Mouse (Mus musculus) embryonic facial prominence, embryonic 15.5 days (tissue): ENCODE measurements around the gene Astn1. TPM values are rescaled to one million over a fixed set of nuclear protein-coding genes. Genes with fewer than 3 reads are reported as not detected.

Source experiments
- ATAC-seq: fragments of 200-750 bp; cut with Nextera tagmentation; 2 replicates; pipeline ENCODE4 v1.8.0; 2017; ENCODE audit warnings: low read depth, moderate TSS enrichment; ENCODE audit not compliant: insufficient number of reproducible peaks, low FRiP score, low TSS enrichment
- H3K27ac ChIP-seq: fragments of 300-500 bp; sonication (generic); replicated peaks from 2 replicates; pipeline ENCODE4 v1.5.1; 2015; ENCODE audit warnings: mild to moderate bottlenecking, inconsistent platforms
- H3K27me3 ChIP-seq: fragments of 300-500 bp; sonication (generic); 2 replicates; pipeline ENCODE4 v1.6.1; 2015; ENCODE audit warnings: inconsistent platforms
- H3K36me3 ChIP-seq: fragments of 300-500 bp; sonication (generic); 2 replicates; pipeline ENCODE4 v1.6.1; 2015; ENCODE audit warnings: mild to moderate bottlenecking, inconsistent platforms
- H3K4me1 ChIP-seq: fragments of 300-500 bp; sonication (generic); 2 replicates; pipeline ENCODE4 v1.6.1; 2015; ENCODE audit warnings: inconsistent platforms
- H3K4me2 ChIP-seq: fragments of 300-500 bp; sonication (generic); replicated peaks from 2 replicates; pipeline ENCODE4 v1.6.1; 2015; ENCODE audit warnings: mild to moderate bottlenecking, inconsistent platforms
- H3K4me3 ChIP-seq: fragments of 300-500 bp; sonication (generic); replicated peaks from 2 replicates; pipeline ENCODE4 v1.5.1; 2015; ENCODE audit warnings: mild to moderate bottlenecking, inconsistent platforms
- H3K9ac ChIP-seq: fragments of 300-500 bp; sonication (generic); 2 replicates; pipeline ENCODE4 v1.6.1; 2015; ENCODE audit warnings: inconsistent platforms
- H3K9me3 ChIP-seq: fragments of 300-500 bp; sonication (generic); replicated peaks from 2 replicates; pipeline ENCODE4 v1.6.1; 2016; ENCODE audit warnings: inconsistent platforms
- WGBS: fragments of 180-500 bp; shearing (Covaris S2); methylation state at CpG from one replicate; pipeline ENCODE4 v1.1.7; 2015; 5-methylcytosine and 5-hydroxymethylcytosine counted together
- polyA plus RNA-seq: library from polyadenylated mRNA; unstranded; fragments of >200 nt; fragmentation: Nextera tagmentation; extraction: Ambion mirVana; gene quantifications from 2 replicates; pipeline ENCODE4 v1.2.1, GENCODE M21; 2015

Astn1 gene
- polyA plus RNA-seq, 1 experiment from 2014 or later: 1.7 TPM

DNA sequence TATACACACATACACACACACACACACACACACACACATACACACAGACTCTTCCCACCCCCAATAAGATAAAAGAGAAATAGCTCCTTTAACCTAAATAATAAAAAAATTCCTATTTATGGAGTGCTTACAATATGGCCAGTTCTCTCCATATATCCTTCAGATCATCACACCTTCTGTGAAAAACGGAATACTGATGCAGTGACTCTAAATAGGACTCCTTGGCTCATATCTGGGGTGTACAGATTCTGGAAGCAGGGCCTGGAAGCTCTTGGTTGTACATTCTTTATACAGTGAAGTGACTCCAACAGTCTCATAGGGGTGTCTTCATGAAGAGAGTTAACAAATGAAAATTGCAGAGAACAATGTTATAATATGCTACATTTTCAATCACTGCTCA, 60.7 kb downstream of the Astn1 start:
- no peak overlapping the region for H3K4me2 ChIP-seq
- no peak overlapping the region for H3K9ac ChIP-seq
- no peaks in the 10 kb centered on the region for H3K27me3 ChIP-seq
- H3K36me3 ChIP-seq: no peaks in the 10 kb centered on the region
- no peak overlapping the region for H3K4me3 ChIP-seq
- 76% methylated on average over 1 of the region's 1 CpGs for WGBS
- H3K9me3 ChIP-seq: no peaks in the 10 kb centered on the region
- H3K4me1 ChIP-seq: no peaks in the 10 kb centered on the region
- H3K27ac ChIP-seq: no peak overlapping the region
- ATAC-seq: no peak

- no peaks in the 10 kb centered on the region for H3K4me1 ChIP-seq
- H3K9ac ChIP-seq: no peak overlapping the region
- ATAC-seq: no peak
- no peaks in the 10 kb centered on the region for H3K27me3 ChIP-seq
- no peaks in the 10 kb centered on the region for H3K9me3 ChIP-seq
- H3K36me3 ChIP-seq: no peaks in the 10 kb centered on the region
- H3K4me3 ChIP-seq: no peak overlapping the region
- H3K27ac ChIP-seq: no peak overlapping the region
- H3K4me2 ChIP-seq: no peak overlapping the region
- 73% methylated on average over 1 of the region's 1 CpGs for WGBS
Measured at GRCm38 (mm10) chr1:158446071-158446470, 84.0 kb downstream of the Astn1 start.

- H3K9me3 ChIP-seq: no peaks in the 10 kb centered on the region
- no peaks in the 10 kb centered on the region for H3K4me1 ChIP-seq
- no peak for ATAC-seq
- no peaks in the 10 kb centered on the region for H3K36me3 ChIP-seq
- H3K9ac ChIP-seq: no peak overlapping the region
- no peaks in the 10 kb centered on the region for H3K27me3 ChIP-seq
- no peak overlapping the region for H3K4me3 ChIP-seq
- no peak overlapping the region for H3K27ac ChIP-seq
- H3K4me2 ChIP-seq: no peak overlapping the region
- WGBS: 70% methylated on average over 7 of the region's 7 CpGs
Measured at GRCm38 (mm10) chr1:158447956-158448355, 85.9 kb downstream of the Astn1 start.

GRCm38 (mm10) chr1:158452675-158453074, 90.6 kb downstream of the Astn1 start:
- Histone ChIP-seq H3K4me3 (no peak overlapping the region), H3K27me3 (no peaks in the 10 kb centered on the region), H3K9me3 (no peaks in the 10 kb centered on the region), H3K4me1 (no peaks in the 10 kb centered on the region), H3K4me2 (no peak overlapping the region), H3K36me3 (no peaks in the 10 kb centered on the region), H3K27ac (no peak overlapping the region), H3K9ac (no peak overlapping the region)
- ATAC-seq: peak; percentile 56

DNA sequence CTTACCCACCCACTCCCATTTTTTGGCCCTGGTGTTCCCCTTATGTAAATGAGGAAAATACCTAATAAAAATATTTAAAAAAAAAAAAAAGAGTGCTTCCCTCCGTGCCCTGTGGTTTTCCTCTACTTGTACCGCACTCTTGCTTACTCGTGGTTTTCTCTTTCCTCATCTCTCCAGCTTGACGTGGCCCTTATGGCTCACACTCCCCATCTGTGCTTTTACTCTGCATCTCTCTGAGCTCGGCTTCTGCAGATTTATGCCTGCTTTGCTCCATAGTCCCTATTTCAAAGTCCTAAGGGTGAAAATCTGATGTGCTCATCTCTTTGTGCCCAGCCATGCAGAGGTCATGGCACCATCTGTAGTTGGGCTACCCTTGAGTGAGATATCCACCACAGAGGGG, 91.5 kb downstream of the Astn1 start:
- 72% methylated on average over 5 of the region's 5 CpGs for WGBS
- Histone ChIP-seq H3K4me1 (no peaks in the 10 kb centered on the region), H3K27ac (no peak overlapping the region), H3K4me3 (no peak overlapping the region), H3K9ac (no peak overlapping the region), H3K4me2 (no peak overlapping the region), H3K27me3 (no peaks in the 10 kb centered on the region), H3K36me3 (no peaks in the 10 kb centered on the region), H3K9me3 (no peaks in the 10 kb centered on the region)
- ATAC-seq: no peak

GRCm38 (mm10) chr1:158463975-158464374, 101.9 kb downstream of the Astn1 start:
- Histone ChIP-seq H3K4me1 (no peaks in the 10 kb centered on the region), H3K4me2 (no peak overlapping the region), H3K27me3 (no peaks in the 10 kb centered on the region), H3K9me3 (no peaks in the 10 kb centered on the region), H3K4me3 (no peak overlapping the region), H3K9ac (no peak overlapping the region), H3K27ac (no peak overlapping the region), H3K36me3 (no peaks in the 10 kb centered on the region)
- WGBS: 58% methylated on average over 6 of the region's 6 CpGs
- ATAC-seq: no peak

- Histone ChIP-seq H3K27ac (no peak overlapping the region), H3K27me3 (no peaks in the 10 kb centered on the region), H3K4me1 (no peaks in the 10 kb centered on the region), H3K9ac (no peak overlapping the region), H3K9me3 (no peaks in the 10 kb centered on the region), H3K4me2 (no peak overlapping the region), H3K4me3 (no peak overlapping the region), H3K36me3 (no peaks in the 10 kb centered on the region)
- no peak for ATAC-seq
- WGBS: 66% methylated on average over 6 of the region's 6 CpGs
Measured at GRCm38 (mm10) chr1:158465286-158465685, 103.2 kb downstream of the Astn1 start.

DNA sequence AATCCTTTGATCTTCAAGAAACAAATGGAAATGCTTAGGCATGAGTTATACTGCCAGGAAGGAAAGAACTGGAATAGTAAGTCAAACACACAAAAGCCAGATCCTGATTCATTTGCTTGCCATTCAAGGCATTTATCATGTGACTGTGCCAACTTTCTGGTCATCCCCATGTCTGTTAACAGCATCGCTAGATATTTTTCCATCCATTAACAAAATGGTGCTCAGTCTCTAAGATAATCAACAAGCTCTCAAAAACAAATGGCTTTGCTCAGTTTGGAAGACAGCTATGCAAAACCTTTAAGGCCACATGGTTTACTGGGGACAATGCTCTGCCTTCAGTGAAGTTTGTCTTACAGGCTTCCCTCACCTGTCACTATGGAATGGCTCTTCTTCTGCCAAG, 115.8 kb downstream of the Astn1 start:
- H3K4me2 ChIP-seq: no peak overlapping the region
- H3K9ac ChIP-seq: no peak overlapping the region
- H3K4me1 ChIP-seq: no peaks in the 10 kb centered on the region
- 93% methylated on average over 1 of the region's 1 CpGs for WGBS
- no peak overlapping the region for H3K4me3 ChIP-seq
- H3K27me3 ChIP-seq: no peaks in the 10 kb centered on the region
- no peaks in the 10 kb centered on the region for H3K36me3 ChIP-seq
- no peak for ATAC-seq
- no peaks in the 10 kb centered on the region for H3K9me3 ChIP-seq
- no peak overlapping the region for H3K27ac ChIP-seq

DNA sequence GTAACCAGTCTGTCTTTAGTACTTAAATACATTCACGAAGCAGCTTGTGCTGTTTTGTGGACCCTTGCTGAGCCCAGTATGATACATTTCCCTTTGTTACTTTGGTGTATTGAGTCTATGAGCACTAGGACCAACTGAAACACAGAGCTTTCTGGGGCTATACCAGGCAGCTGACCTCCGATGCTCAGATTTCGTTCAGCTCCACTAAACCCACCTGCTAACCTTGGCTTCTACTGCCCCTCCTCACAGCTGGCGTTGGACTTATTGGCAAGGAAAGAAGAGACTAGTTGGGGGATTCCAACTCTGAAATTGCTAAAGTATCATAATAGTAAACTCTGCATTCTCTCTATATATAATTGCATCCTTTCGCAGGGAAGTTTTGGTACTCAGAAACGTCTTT, 118.2 kb downstream of the Astn1 start:
- no peak for ATAC-seq
- no peak overlapping the region for H3K9ac ChIP-seq
- no peaks in the 10 kb centered on the region for H3K27me3 ChIP-seq
- no peak overlapping the region for H3K27ac ChIP-seq
- H3K9me3 ChIP-seq: no peaks in the 10 kb centered on the region
- no peaks in the 10 kb centered on the region for H3K4me1 ChIP-seq
- no peaks in the 10 kb centered on the region for H3K36me3 ChIP-seq
- no peak overlapping the region for H3K4me2 ChIP-seq
- WGBS: 74% methylated on average over 6 of the region's 6 CpGs
- no peak overlapping the region for H3K4me3 ChIP-seq

DNA sequence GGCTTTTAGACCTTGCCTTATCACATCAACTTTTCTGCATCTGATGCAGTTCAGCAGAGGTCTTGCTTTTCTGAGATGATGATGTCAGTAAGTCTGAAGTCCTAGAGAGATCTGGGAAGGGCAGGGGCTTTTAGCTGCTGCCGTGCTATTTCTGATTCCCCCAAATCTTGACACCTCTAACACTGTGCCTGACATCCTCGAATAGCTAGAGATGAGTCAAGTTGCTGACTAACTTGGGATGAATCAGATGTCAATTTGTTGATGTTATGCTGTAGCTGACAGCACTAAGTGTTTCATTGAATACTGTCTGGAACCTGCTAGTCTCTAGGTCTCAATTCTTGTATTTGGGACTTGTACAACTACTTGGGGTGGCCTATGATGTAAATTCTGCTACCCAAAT, 121.7 kb downstream of the Astn1 start:
- 81% methylated on average over 2 of the region's 2 CpGs for WGBS
- no peaks in the 10 kb centered on the region for H3K27me3 ChIP-seq
- H3K4me1 ChIP-seq: no peaks in the 10 kb centered on the region
- no peak overlapping the region for H3K27ac ChIP-seq
- ATAC-seq: no peak
- no peak overlapping the region for H3K9ac ChIP-seq
- no peaks in the 10 kb centered on the region for H3K9me3 ChIP-seq
- H3K36me3 ChIP-seq: no peaks in the 10 kb centered on the region
- H3K4me2 ChIP-seq: no peak overlapping the region
- no peak overlapping the region for H3K4me3 ChIP-seq

- Histone ChIP-seq H3K9me3 (no peaks in the 10 kb centered on the region), H3K4me3 (no peak overlapping the region), H3K27me3 (no peaks in the 10 kb centered on the region), H3K36me3 (no peaks in the 10 kb centered on the region), H3K27ac (no peak overlapping the region), H3K4me1 (no peaks in the 10 kb centered on the region), H3K4me2 (no peak overlapping the region), H3K9ac (no peak overlapping the region)
- 32% methylated on average over 4 of the region's 4 CpGs for WGBS
- ATAC-seq: no peak
Measured at GRCm38 (mm10) chr1:158489521-158490021, 127.5 kb downstream of the Astn1 start.

DNA sequence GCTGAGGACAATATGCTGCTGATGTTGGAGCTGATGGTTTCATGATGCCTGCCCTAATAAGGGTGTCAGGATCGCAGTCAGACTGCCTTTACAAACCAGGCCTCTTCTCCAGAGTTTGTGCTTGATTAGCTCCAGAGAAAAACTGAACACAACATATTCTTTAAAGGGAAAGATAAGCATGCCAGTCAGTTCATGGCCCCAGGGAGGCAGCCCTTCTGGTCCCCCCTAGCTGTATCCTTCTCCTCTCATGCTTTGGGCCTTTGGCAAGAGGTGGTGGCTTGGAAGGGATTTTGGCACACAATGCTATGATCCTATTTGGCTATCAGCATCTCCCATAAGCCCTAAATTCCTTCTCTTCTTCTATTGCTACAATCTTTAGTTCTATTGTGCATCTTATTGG, 128.1 kb downstream of the Astn1 start:
- Histone ChIP-seq H3K9ac (no peak overlapping the region), H3K36me3 (no peaks in the 10 kb centered on the region), H3K27me3 (no peaks in the 10 kb centered on the region), H3K4me3 (no peak overlapping the region), H3K9me3 (no peaks in the 10 kb centered on the region), H3K27ac (no peak overlapping the region), H3K4me2 (no peak overlapping the region), H3K4me1 (no peaks in the 10 kb centered on the region)
- WGBS: 46% methylated on average over 1 of the region's 1 CpGs
- ATAC-seq: no peak
